Mouse (Mus musculus) liver, embryonic 16.5 days (tissue): ENCODE measurements at regions not wholly inside any gene's neighbourhood (a gene's known extent, or its start where the extent isn't known, plus 50 kb on each side); places are given as distances from the start of the nearest gene placed in this dataset.

Source experiments
- ATAC-seq: fragments of 200-750 bp; cut with Nextera tagmentation; 2 replicates; pipeline ENCODE4 v1.8.0; 2017; ENCODE audit warnings: low read depth, mild to moderate bottlenecking, moderate number of reproducible peaks, moderate library complexity
- H3K27ac ChIP-seq: fragments of 300-500 bp; sonication (generic); 2 replicates; pipeline ENCODE4 v1.5.1; 2014; ENCODE audit warnings: mild to moderate bottlenecking, low read length
- H3K27me3 ChIP-seq: fragments of 300-500 bp; sonication (generic); 2 replicates; pipeline ENCODE4 v1.6.1; 2014; ENCODE audit warnings: low read depth, low read length, mixed read lengths; ENCODE audit not compliant: control insufficient read depth, insufficient read depth
- H3K36me3 ChIP-seq: fragments of 300-500 bp; sonication (generic); 2 replicates; pipeline ENCODE4 v1.6.1; 2014; ENCODE audit warnings: mild to moderate bottlenecking; ENCODE audit not compliant: control insufficient read depth, insufficient read depth
- H3K4me1 ChIP-seq: fragments of 300-500 bp; sonication (generic); 2 replicates; pipeline ENCODE4 v1.6.1; 2014; ENCODE audit warnings: low read depth, low read length, mixed read lengths; ENCODE audit not compliant: control insufficient read depth
- H3K4me2 ChIP-seq: fragments of 300-500 bp; sonication (generic); 2 replicates; pipeline ENCODE4 v1.6.1; 2014; ENCODE audit warnings: low read depth, low read length, mixed read lengths
- H3K4me3 ChIP-seq: fragments of 300-500 bp; sonication (generic); 2 replicates; pipeline ENCODE4 v1.5.1; 2014; ENCODE audit warnings: low read depth, mild to moderate bottlenecking, low read length
- H3K9ac ChIP-seq: fragments of 300-500 bp; sonication (generic); 2 replicates; pipeline ENCODE4 v1.6.1; 2014; ENCODE audit warnings: low read depth, low read length
- H3K9me3 ChIP-seq: fragments of 300-500 bp; sonication (generic); replicated peaks from 2 replicates; pipeline ENCODE4 v1.6.1; 2016; ENCODE audit warnings: low read length; ENCODE audit not compliant: control insufficient read depth
- WGBS: fragments of 180-500 bp; shearing (Covaris S2); extraction: QIAGEN DNeasy Blood & Tissue Kit; methylation state at CpG from one replicate; pipeline ENCODE4 v1.1.7; 2014; ENCODE audit not compliant: insufficient replicate concordance; 5-methylcytosine and 5-hydroxymethylcytosine counted together

- Histone ChIP-seq H3K4me3 (no peak overlapping the region), H3K4me1 (no peaks in the 10 kb centered on the region), H3K9me3 (no peaks in the 10 kb centered on the region), H3K36me3 (no peaks in the 10 kb centered on the region), H3K4me2 (no peak overlapping the region), H3K27me3 (no peaks in the 10 kb centered on the region), H3K27ac (no peak overlapping the region), H3K9ac (no peak overlapping the region)
- no peak for ATAC-seq
- 76% methylated on average over 11 of the region's 11 CpGs for WGBS
Measured at GRCm38 (mm10) chr3:149160833-149161232, 170.5 kb upstream of the Adgrl2 start.

GRCm38 (mm10) chr3:149157381-149157780 is 167.0 kb upstream of the Adgrl2 start:
- no peak for ATAC-seq
- no peaks in the 10 kb centered on the region for H3K27me3 ChIP-seq
- no peak overlapping the region for H3K4me2 ChIP-seq
- no peak overlapping the region for H3K9ac ChIP-seq
- no peaks in the 10 kb centered on the region for H3K9me3 ChIP-seq
- 77% methylated on average over 8 of the region's 8 CpGs for WGBS
- H3K4me3 ChIP-seq, result no peak overlapping the region
- no peak overlapping the region for H3K27ac ChIP-seq
- H3K4me1 ChIP-seq, result no peaks in the 10 kb centered on the region
- no peaks in the 10 kb centered on the region for H3K36me3 ChIP-seq

GRCm38 (mm10) chr3:149152312-149152711 is 162.0 kb upstream of the Adgrl2 start:
- H3K4me3 ChIP-seq, result no peak overlapping the region
- H3K4me1 ChIP-seq, result no peaks in the 10 kb centered on the region
- H3K27me3 ChIP-seq, result no peaks in the 10 kb centered on the region
- WGBS, result 29% methylated on average over 4 of the region's 4 CpGs
- H3K27ac ChIP-seq, result no peak overlapping the region
- no peak for ATAC-seq
- H3K36me3 ChIP-seq, result no peaks in the 10 kb centered on the region
- no peak overlapping the region for H3K4me2 ChIP-seq
- no peak overlapping the region for H3K9ac ChIP-seq
- H3K9me3 ChIP-seq, result no peaks in the 10 kb centered on the region

- Histone ChIP-seq H3K9ac (no peak overlapping the region), H3K27me3 (no peaks in the 10 kb centered on the region), H3K27ac (no peak overlapping the region), H3K4me3 (no peak overlapping the region), H3K36me3 (no peaks in the 10 kb centered on the region), H3K4me2 (no peak overlapping the region), H3K9me3 (no peaks in the 10 kb centered on the region), H3K4me1 (no peaks in the 10 kb centered on the region)
- WGBS, result 36% methylated on average over 3 of the region's 3 CpGs
- ATAC-seq, result no peak
Measured at GRCm38 (mm10) chr3:149150796-149151195, 160.4 kb upstream of the Adgrl2 start.

DNA sequence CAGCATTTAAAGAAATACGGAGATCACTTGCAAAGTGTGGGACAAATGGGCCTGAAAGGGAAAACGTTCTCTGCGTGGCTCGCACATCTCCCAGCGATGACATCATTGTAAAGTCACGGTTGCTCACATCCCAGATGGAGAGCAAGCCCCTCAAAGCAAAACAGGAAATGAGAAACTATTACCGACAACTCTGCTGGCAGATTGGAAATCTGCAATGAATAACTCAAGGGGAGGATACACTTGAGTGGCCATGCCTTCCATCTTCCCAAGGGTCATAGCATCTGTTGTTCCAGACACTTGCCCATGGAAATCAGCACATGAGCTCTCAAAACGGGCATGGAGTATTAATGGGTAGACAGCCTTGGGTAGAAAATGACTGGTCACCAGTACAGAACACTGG is 158.3 kb upstream of the Adgrl2 start:
- no peak overlapping the region for H3K27ac ChIP-seq
- H3K4me1 ChIP-seq, result no peaks in the 10 kb centered on the region
- H3K9me3 ChIP-seq, result no peaks in the 10 kb centered on the region
- no peak overlapping the region for H3K4me3 ChIP-seq
- 63% methylated on average over 8 of the region's 8 CpGs for WGBS
- no peaks in the 10 kb centered on the region for H3K36me3 ChIP-seq
- no peaks in the 10 kb centered on the region for H3K27me3 ChIP-seq
- no peak for ATAC-seq
- no peak overlapping the region for H3K4me2 ChIP-seq
- no peak overlapping the region for H3K9ac ChIP-seq

- H3K4me1 ChIP-seq, result no peaks in the 10 kb centered on the region
- no peaks in the 10 kb centered on the region for H3K36me3 ChIP-seq
- 80% methylated on average over 6 of the region's 6 CpGs for WGBS
- H3K27me3 ChIP-seq, result no peaks in the 10 kb centered on the region
- no peak overlapping the region for H3K27ac ChIP-seq
- H3K4me3 ChIP-seq, result no peak overlapping the region
- no peak for ATAC-seq
- no peak overlapping the region for H3K4me2 ChIP-seq
- H3K9ac ChIP-seq, result no peak overlapping the region
- no peaks in the 10 kb centered on the region for H3K9me3 ChIP-seq
Measured at GRCm38 (mm10) chr3:149147916-149148315, 157.6 kb upstream of the Adgrl2 start.

DNA sequence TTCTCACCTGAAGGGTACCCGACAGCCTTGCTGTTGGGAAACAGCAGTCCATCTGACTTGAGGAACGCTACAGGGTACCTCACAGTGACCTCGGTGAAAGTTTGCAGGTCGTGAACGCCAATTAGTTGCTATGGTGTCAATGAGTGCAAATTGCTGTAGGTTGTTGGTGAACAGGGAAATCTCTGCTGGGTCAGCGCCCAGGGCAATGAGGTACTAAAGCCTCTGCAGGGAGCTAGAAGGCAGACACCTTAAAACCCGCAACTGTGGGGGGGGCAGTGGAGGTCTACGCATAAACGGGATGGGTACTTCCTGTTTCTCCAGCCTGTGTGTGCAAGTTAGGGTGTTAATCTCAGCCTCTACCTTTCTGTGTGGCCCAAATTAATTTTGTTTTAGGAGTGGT is 156.3 kb upstream of the Adgrl2 start:
- no peaks in the 10 kb centered on the region for H3K36me3 ChIP-seq
- H3K9me3 ChIP-seq, result no peaks in the 10 kb centered on the region
- no peak overlapping the region for H3K27ac ChIP-seq
- H3K4me1 ChIP-seq, result no peaks in the 10 kb centered on the region
- no peak overlapping the region for H3K4me2 ChIP-seq
- H3K9ac ChIP-seq, result no peak overlapping the region
- 53% methylated on average over 9 of the region's 9 CpGs for WGBS
- no peak overlapping the region for H3K4me3 ChIP-seq
- no peaks in the 10 kb centered on the region for H3K27me3 ChIP-seq
- no peak for ATAC-seq

DNA sequence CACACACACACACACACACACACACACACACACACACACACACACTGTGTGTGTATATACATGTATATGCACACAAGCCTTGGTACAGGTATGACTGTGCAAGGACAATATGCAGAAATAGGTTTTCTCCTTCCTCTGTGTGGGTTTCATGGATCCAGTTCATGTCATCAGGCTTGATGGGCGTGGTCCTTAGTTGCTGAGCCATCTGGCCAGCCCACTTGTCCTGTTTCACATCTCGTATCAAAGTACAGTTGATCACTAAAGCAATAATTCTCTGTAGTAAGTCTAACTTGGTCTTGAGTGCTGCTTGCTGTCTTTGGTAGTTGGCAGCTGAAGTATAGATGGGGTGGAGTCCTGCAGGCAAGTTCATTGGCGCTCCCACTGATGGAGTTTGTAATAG is 150.1 kb upstream of the Adgrl2 start:
- no peaks in the 10 kb centered on the region for H3K4me1 ChIP-seq
- no peaks in the 10 kb centered on the region for H3K9me3 ChIP-seq
- no peaks in the 10 kb centered on the region for H3K27me3 ChIP-seq
- H3K27ac ChIP-seq, result no peak overlapping the region
- H3K9ac ChIP-seq, result no peak overlapping the region
- H3K4me2 ChIP-seq, result no peak overlapping the region
- WGBS, result 55% methylated on average over 3 of the region's 3 CpGs
- H3K4me3 ChIP-seq, result no peak overlapping the region
- no peaks in the 10 kb centered on the region for H3K36me3 ChIP-seq
- ATAC-seq, result no peak

GRCm38 (mm10) chr3:149134028-149134938 is 143.9 kb upstream of the Adgrl2 start:
- Histone ChIP-seq H3K4me2 (no peak overlapping the region), H3K27ac (no peak overlapping the region), H3K9ac (no peak overlapping the region), H3K4me3 (no peak overlapping the region), H3K4me1 (no peaks in the 10 kb centered on the region), H3K36me3 (no peaks in the 10 kb centered on the region), H3K27me3 (no peaks in the 10 kb centered on the region), H3K9me3 (no peaks in the 10 kb centered on the region)
- ATAC-seq, result no peak
- WGBS, result 66% methylated on average over 9 of the region's 9 CpGs
